Mouse (Mus musculus) cortical plate, adult 2 months (tissue): ENCODE measurements at regions not wholly inside any gene's neighbourhood (a gene's known extent, or its start where the extent isn't known, plus 50 kb on each side); places are given as distances from the start of the nearest gene placed in this dataset.

Experiments
- CTCF ChIP-seq: fragments of 200-500 bp; IDR thresholded peaks from 2 replicates; pipeline ENCODE4 v1.5.1; 2011; ENCODE audit warnings: mild to moderate bottlenecking, control low read depth, low read length; ENCODE audit not compliant: insufficient read depth; ENCODE audit errors: extremely low read depth
- POLR2A ChIP-seq: fragments of 200-500 bp; IDR thresholded peaks from 2 replicates; pipeline ENCODE4 v1.6.1; 2011; ENCODE audit warnings: mild to moderate bottlenecking, low read length, control low read depth; ENCODE audit not compliant: insufficient read depth; ENCODE audit errors: extremely low read depth

DNA sequence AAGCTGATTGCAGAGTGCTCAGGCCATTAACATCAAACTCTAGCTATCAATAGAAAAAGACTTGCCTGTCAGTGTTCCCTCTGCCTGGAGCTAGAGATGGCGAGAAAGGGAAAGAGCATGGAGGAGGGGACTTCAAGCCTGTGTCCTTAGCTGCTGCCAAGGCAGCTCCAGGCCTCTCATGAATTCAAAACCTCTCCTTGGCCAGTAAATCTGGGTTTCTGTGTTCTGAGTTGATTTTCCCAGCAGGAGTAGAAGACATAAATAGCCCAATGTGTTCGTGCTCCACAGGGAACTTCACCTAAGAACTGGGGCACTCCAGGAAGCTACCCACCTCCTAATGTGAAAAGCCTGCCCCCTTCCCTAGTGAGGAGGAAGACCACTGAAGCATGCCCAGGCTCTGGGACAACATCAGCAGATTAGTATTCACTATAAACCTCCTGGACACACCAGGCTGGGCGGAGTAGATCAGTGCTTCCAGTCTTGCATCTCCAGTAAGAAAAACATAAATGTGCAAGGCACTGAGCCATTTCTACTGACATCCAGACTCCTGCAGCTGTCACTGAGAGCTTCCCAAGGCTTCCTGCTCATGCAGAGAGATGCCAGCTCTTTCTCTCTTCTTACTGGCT lies 433.9 kb downstream of the Tcerg1l start:
- TF ChIP-seq CTCF (no peak), POLR2A (no peak)
